Mouse (Mus musculus): ENCODE data around the gene Csnk2a1. TPM values are rescaled to one million over a fixed set of nuclear protein-coding genes. Genes with fewer than 3 reads are reported as not detected.

Csnk2a1 gene
- polyA plus RNA-seq, 1 experiment from 2014 or later, result 102 TPM

- Histone ChIP-seq H3K4me3 (no peak overlapping the region), H3K4me1 (peaks cover 15% of the 10 kb centered on the region), H3K27me3 (no peaks in the 10 kb centered on the region), H3K9me3 (no peaks in the 10 kb centered on the region), H3K36me3 (peaks cover 85% of the 10 kb centered on the region), H3K9ac (no peak overlapping the region), H3K27ac (no peak overlapping the region), H3K4me2 (no peak overlapping the region)
- no peak for ATAC-seq (ENCODE audit: insufficient number of reproducible peaks, insufficient read depth, low FRiP score, low TSS enrichment, low read depth)
- 94% methylated on average over 13 of the region's 13 CpGs for WGBS
These were observed 99.5 kb downstream of the Csnk2a1 start for GRCm38 (mm10) chr2:152326157-152326556.

DNA sequence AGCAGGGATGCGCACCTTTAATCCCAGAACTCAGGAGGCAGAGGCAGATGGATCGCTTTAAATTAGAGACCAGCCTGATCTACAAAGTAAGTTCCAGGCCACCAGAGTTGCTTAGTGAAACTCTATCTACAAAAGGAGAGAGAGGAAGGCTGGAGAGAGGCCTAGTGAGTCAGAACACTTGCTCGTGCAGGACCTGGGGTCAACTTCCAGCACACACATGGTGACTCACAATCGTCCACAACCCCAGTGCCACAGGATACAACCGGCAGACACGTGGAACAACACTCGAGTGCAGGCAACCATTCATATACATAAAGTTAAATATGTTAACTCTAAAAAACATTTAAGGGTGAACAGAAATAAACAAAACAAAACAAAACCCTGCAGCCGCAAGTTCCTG, 100.0 kb downstream of the Csnk2a1 start:
- 85% methylated on average over 8 of the region's 8 CpGs for WGBS

GRCm38 (mm10) chr2:152327980-152328379, 101.3 kb downstream of the Csnk2a1 start:
- WGBS, result 47% methylated on average over 5 of the region's 5 CpGs
- no peak overlapping the region for H3K4me2 ChIP-seq
- peaks cover 21% of the 10 kb centered on the region for H3K4me1 ChIP-seq
- H3K9me3 ChIP-seq, result no peaks in the 10 kb centered on the region
- no peak overlapping the region; the same call in 1 of the 2 replicates for H3K9ac ChIP-seq
- H3K27me3 ChIP-seq, result no peaks in the 10 kb centered on the region
- H3K4me3 ChIP-seq, result no peak overlapping the region
- no peak overlapping the region for H3K27ac ChIP-seq
- H3K36me3 ChIP-seq, result peaks cover 67% of the 10 kb centered on the region
- no peak for ATAC-seq (ENCODE audit: insufficient number of reproducible peaks, insufficient read depth, low FRiP score, low TSS enrichment, low read depth)

More for the DNA sequence above, 100.0 kb downstream of the Csnk2a1 start:
- Histone ChIP-seq H3K36me3 (peaks cover 80% of the 10 kb centered on the region), H3K27ac (no peak overlapping the region), H3K9ac (no peak overlapping the region), H3K4me2 (no peak overlapping the region), H3K4me1 (peaks cover 20% of the 10 kb centered on the region), H3K9me3 (no peaks in the 10 kb centered on the region), H3K4me3 (no peak overlapping the region), H3K27me3 (no peaks in the 10 kb centered on the region)
- no peak for ATAC-seq (ENCODE audit: insufficient number of reproducible peaks, insufficient read depth, low FRiP score, low TSS enrichment, low read depth)

- H3K27me3 ChIP-seq, result no peaks in the 10 kb centered on the region
- H3K9ac ChIP-seq, result peak overlapping the region; percentile 91
- peaks cover 37% of the 10 kb centered on the region for H3K36me3 ChIP-seq
- no peak for ATAC-seq (ENCODE audit: insufficient number of reproducible peaks, insufficient read depth, low FRiP score, low TSS enrichment, low read depth)
- H3K4me2 ChIP-seq, result peak overlapping the region; percentile 76
- H3K9me3 ChIP-seq, result no peaks in the 10 kb centered on the region
- H3K4me3 ChIP-seq, result peak overlapping the region; percentile 82
- peaks cover 21% of the 10 kb centered on the region for H3K4me1 ChIP-seq
- 65% methylated on average over 7 of the region's 7 CpGs for WGBS
- no peak overlapping the region for H3K27ac ChIP-seq
These were observed 104.3 kb downstream of the Csnk2a1 start for GRCm38 (mm10) chr2:152330858-152331423.

Other genes starting within 250 kb of the Csnk2a1 start
- gene Fam110a, start 246.6 kb upstream of the Csnk2a1 start, polyA plus RNA-seq (2015; fragmentation: Nextera tagmentation; extraction: Ambion mirVana), result 20.9 and 23.7 TPM in 2 replicates
- 1.4 and 2.2 TPM in 2 replicates for gene Slc52a3, start 230.3 kb upstream of the Csnk2a1 start, polyA plus RNA-seq (2015; fragmentation: Nextera tagmentation; extraction: Ambion mirVana)
- 0.12 and 0.17 TPM in 2 replicates for gene Scrt2, start 145.3 kb upstream of the Csnk2a1 start, polyA plus RNA-seq (2015; fragmentation: Nextera tagmentation; extraction: Ambion mirVana)
- 9.7 and 10.6 TPM in 2 replicates for gene Srxn1, start 121.3 kb upstream of the Csnk2a1 start, polyA plus RNA-seq (2015; fragmentation: Nextera tagmentation; extraction: Ambion mirVana)
- 3.7 and 4.1 TPM in 2 replicates for gene Tcf15, start 83.3 kb upstream of the Csnk2a1 start, polyA plus RNA-seq (2015; fragmentation: Nextera tagmentation; extraction: Ambion mirVana)
- gene Tbc1d20, start 67.0 kb downstream of the Csnk2a1 start, polyA plus RNA-seq (2015; fragmentation: Nextera tagmentation; extraction: Ambion mirVana), result 45.5 and 45.9 TPM in 2 replicates
- gene Rbck1, start 105.8 kb downstream of the Csnk2a1 start, polyA plus RNA-seq (2015; fragmentation: Nextera tagmentation; extraction: Ambion mirVana), result 83.9 and 95.9 TPM in 2 replicates
- 2.8 and 2.9 TPM in 2 replicates for gene Trib3, start 117.2 kb downstream of the Csnk2a1 start, polyA plus RNA-seq (2015; fragmentation: Nextera tagmentation; extraction: Ambion mirVana)
- gene Nrsn2, start 149.8 kb downstream of the Csnk2a1 start, polyA plus RNA-seq (2015; fragmentation: Nextera tagmentation; extraction: Ambion mirVana), result 2.1 and 2.3 TPM in 2 replicates
- gene Sox12, start 171.2 kb downstream of the Csnk2a1 start, polyA plus RNA-seq (2015; fragmentation: Nextera tagmentation; extraction: Ambion mirVana), result 13.1 and 13.2 TPM in 2 replicates
- 44.1 and 47.8 TPM in 2 replicates for gene Zcchc3, start 188.2 kb downstream of the Csnk2a1 start, polyA plus RNA-seq (2015; fragmentation: Nextera tagmentation; extraction: Ambion mirVana)
- 0.25 and 0.44 TPM in 2 replicates for gene 6820408C15Rik, start 188.7 kb downstream of the Csnk2a1 start, polyA plus RNA-seq (2015; fragmentation: Nextera tagmentation; extraction: Ambion mirVana)
- not detected in 2 replicates for gene Defb23, start 237.8 kb downstream of the Csnk2a1 start, polyA plus RNA-seq (2015; fragmentation: Nextera tagmentation; extraction: Ambion mirVana)